Mouse (Mus musculus): Measurements from ENCODE around the gene Grin2b.

DNA sequence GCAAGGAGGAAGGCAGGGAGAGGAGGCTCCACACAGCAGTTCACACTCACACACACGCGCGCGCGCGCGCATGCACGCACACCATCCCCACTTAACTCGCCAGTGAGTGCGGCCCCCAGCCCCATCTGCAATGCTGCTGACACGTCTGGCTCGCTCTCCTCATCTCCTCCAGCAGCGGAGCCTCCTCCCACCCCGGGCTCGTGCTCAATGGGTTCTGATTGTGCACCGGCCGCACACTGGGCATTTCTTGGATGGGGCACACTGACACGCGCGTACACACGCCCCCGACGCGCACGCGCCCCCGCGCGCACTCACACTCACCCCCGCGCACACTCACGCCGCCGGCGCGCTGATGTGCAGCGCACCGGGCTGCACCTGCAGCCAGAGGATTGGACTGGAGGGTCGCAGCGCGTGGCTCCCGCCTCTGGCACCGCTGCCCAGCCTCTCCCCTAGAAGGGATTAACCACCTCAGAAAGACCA lies 1.1 kb downstream of the Grin2b start:
- no peak for TF ChIP-seq CTCF (IDR thresholded peaks at IDR 0.05; ENCODE audit: low read depth)
- TF ChIP-seq EP300 (IDR thresholded peaks at IDR 0.05; ENCODE audit: low read depth), result no peak

All from liver, postnatal 0 days (tissue).